Mouse (Mus musculus) kidney, embryonic 16.5 days (tissue): ENCODE results near the gene Zfp36. TPM values are rescaled to one million over a fixed set of nuclear protein-coding genes. Genes with fewer than 3 reads are reported as not detected.

Source experiments
- polyA plus RNA-seq: library from polyadenylated mRNA; unstranded; fragments of >200 nt; fragmentation: Nextera tagmentation; extraction: Ambion mirVana; gene quantifications from 2 replicates; pipeline ENCODE4 v1.2.1, GENCODE M21; 2015

Zfp36 gene
- polyA plus RNA-seq, 1 experiment from 2014 or later: 16.1 TPM

Other genes with a start within 250 kb of the Zfp36 start
- gene Fbl, start 210.5 kb downstream of the Zfp36 start, polyA plus RNA-seq: 108 and 115 TPM in 2 replicates
- 15.2 and 16.2 TPM in 2 replicates for gene Dyrk1b, start 200.8 kb downstream of the Zfp36 start, polyA plus RNA-seq
- gene Eid2, start 112.4 kb downstream of the Zfp36 start, polyA plus RNA-seq: 0.85 and 1.2 TPM in 2 replicates
- 9.2 and 9.9 TPM in 2 replicates for gene Eid2b, start 102.5 kb downstream of the Zfp36 start, polyA plus RNA-seq
- gene Selenov, start 89.1 kb downstream of the Zfp36 start, polyA plus RNA-seq: 0.41 and 0.74 TPM in 2 replicates
- 0.50 and 0.68 TPM in 2 replicates for gene Dll3, start 78.0 kb downstream of the Zfp36 start, polyA plus RNA-seq
- 162 and 169 TPM in 2 replicates for gene Timm50, start 68.2 kb downstream of the Zfp36 start, polyA plus RNA-seq
- gene Supt5, start 41.5 kb downstream of the Zfp36 start, polyA plus RNA-seq: 106 and 109 TPM in 2 replicates
- 840 and 918 TPM in 2 replicates for gene Rps16, start 29.6 kb downstream of the Zfp36 start, polyA plus RNA-seq
- gene Plekhg2, start 7.7 kb downstream of the Zfp36 start, polyA plus RNA-seq: 69.1 and 83.3 TPM in 2 replicates
- gene Med29, start 12.5 kb upstream of the Zfp36 start, polyA plus RNA-seq: 52.9 and 55.9 TPM in 2 replicates
- gene Paf1, start 12.7 kb upstream of the Zfp36 start, polyA plus RNA-seq: 97.4 and 108 TPM in 2 replicates
- gene Gmfg, start 57.2 kb upstream of the Zfp36 start, polyA plus RNA-seq: 13.6 and 15.5 TPM in 2 replicates
- 2.2 and 2.8 TPM in 2 replicates for gene Lrfn1, start 71.7 kb upstream of the Zfp36 start, polyA plus RNA-seq
- not detected in 2 replicates for gene Ifnl2, start 130.2 kb upstream of the Zfp36 start, polyA plus RNA-seq
- not detected in 2 replicates for gene Ifnl3, start 142.6 kb upstream of the Zfp36 start, polyA plus RNA-seq
- not detected in 2 replicates for gene Sycn, start 160.6 kb upstream of the Zfp36 start, polyA plus RNA-seq
- gene Nccrp1, start 167.0 kb upstream of the Zfp36 start, polyA plus RNA-seq: 0.18 TPM in 1 of 2 replicates, not detected in the other
- gene Samd4b, start 217.9 kb upstream of the Zfp36 start, polyA plus RNA-seq: 16.7 and 20.7 TPM in 2 replicates
- 78.4 and 79.6 TPM in 2 replicates for gene Pak4, start 217.9 kb upstream of the Zfp36 start, polyA plus RNA-seq